Comparison of ENCODE assay signal across 9 mouse cellular contexts in genomic region chr2:157468130-157468796, GRCm38 (mm10). TPM values are rescaled to one million over a fixed set of nuclear protein-coding genes. Genes with fewer than 3 reads are reported as not detected.
DNase-seq lines count a peak whose midpoint lies in the region; ATAC-seq and TF ChIP-seq lines count a peak whose summit lies in the region.
"Had no signal": no experiment of that assay in that cellular context is flagged by ENCODE, and none has a peak within 500 bp of the region (broad histone marks: within the 10 kb centered on the region; RNA-seq: fewer than 3 reads in every experiment).

No protein-coding gene starts in this region.

- H3K27ac ChIP-seq in heart, postnatal 0 days (ENCODE audit: low read depth) = no peak overlapping the region
- H3K27ac ChIP-seq in lung, embryonic 14.5 days (ENCODE audit: low read depth) = 0 out of 2 replicates have a peak overlapping the region, but pooled peaks have one; percentile 30

- no peak for ATAC-seq in heart, postnatal 0 days (ENCODE audit: insufficient read depth, low read depth)
- ATAC-seq in lung, embryonic 14.5 days (ENCODE audit: insufficient read depth) = no peak

- H3K27me3 ChIP-seq in heart, postnatal 0 days (ENCODE audit: control insufficient read depth, insufficient read depth, low read length) = no peaks in the 10 kb centered on the region
- H3K27me3 ChIP-seq in lung, embryonic 14.5 days (ENCODE audit: insufficient read depth, low read length) = no peaks in the 10 kb centered on the region

- peaks cover 19% of the 10 kb centered on the region; the same call in 1 of the 2 replicates for H3K36me3 ChIP-seq in heart, postnatal 0 days (replicated peaks; ENCODE audit: control insufficient read depth, insufficient read depth, low read length)
- H3K36me3 ChIP-seq in lung, embryonic 14.5 days (ENCODE audit: insufficient read depth) = peaks cover 81% of the 10 kb centered on the region

- no peak overlapping the region for H3K9ac ChIP-seq in heart, postnatal 0 days (replicated peaks; ENCODE audit: low read depth, low read length)
- no peak overlapping the region for H3K9ac ChIP-seq in lung, embryonic 14.5 days

- intact Hi-C loops in left cerebral cortex, postnatal 36 days (cut with DNase I) = no loop called here

- 72% methylated on average over 8 of the region's 8 CpGs for WGBS in heart, postnatal 0 days
- WGBS in lung, embryonic 14.5 days = 58% methylated on average over 8 of the region's 8 CpGs

- TF ChIP-seq CTCF in heart, postnatal 0 days (IDR thresholded peaks at IDR 0.05; ENCODE audit: low read depth) = peak; percentile 24; the same call in 1 of the 2 replicates
- TF ChIP-seq CTCF in lung, embryonic 14.5 days (IDR thresholded peaks at IDR 0.05; ENCODE audit: low read depth) = peak; percentile 67

- no peaks in the 10 kb centered on the region for H3K9me3 ChIP-seq in heart, postnatal 0 days (replicated peaks; ENCODE audit: control insufficient read depth, low read length)
- H3K9me3 ChIP-seq in lung, embryonic 14.5 days (ENCODE audit: low read depth, low read length) = no peaks in the 10 kb centered on the region

- TF ChIP-seq EP300 in heart, postnatal 0 days (IDR thresholded peaks at IDR 0.05; ENCODE audit: low read depth) = no peak

- no peak overlapping the region for H3K4me3 ChIP-seq in heart, postnatal 0 days (ENCODE audit: low read depth, low read length)
- H3K4me3 ChIP-seq in lung, embryonic 14.5 days (ENCODE audit: low read depth, low read length) = no peak overlapping the region
- H3K4me3 ChIP-seq: myocyte had no signal

- H3K4me1 ChIP-seq in heart, postnatal 0 days (ENCODE audit: control insufficient read depth, insufficient read depth) = 0 out of 2 replicates have a peak, but pooled peaks cover 5% of the 10 kb centered on the region
- peaks cover 19% of the 10 kb centered on the region for H3K4me1 ChIP-seq in lung, embryonic 14.5 days (ENCODE audit: insufficient read depth)

- no peak overlapping the region for H3K4me2 ChIP-seq in heart, postnatal 0 days (ENCODE audit: low read depth, low read length)
- no peak overlapping the region for H3K4me2 ChIP-seq in lung, embryonic 14.5 days

- DNase-seq in heart, postnatal 0 days (ENCODE audit: low spot score) = no peak
- no peak for DNase-seq in heart, postnatal 4 days
- DNase-seq in A20 (ENCODE audit: low read depth, low spot score) (peak; percentile 47), NIH3T3 (ENCODE audit: low read depth) (peak; percentile 52)
- peak; percentile 34 for DNase-seq in lung, embryonic 14.5 days
- DNase-seq in embryo, embryonic 10 days (ENCODE audit: low spot score) = no peak
- DNase-seq in c-Kit-positive CD71-positive TER-119-positive erythroid progenitor cells, embryonic 14.5 days (ENCODE audit: low spot score) = no peak
- no peak for DNase-seq in left cerebral cortex, postnatal 36 days (ENCODE audit: low spot score in 2 of 2)

RNA-seq across cellular contexts. Expression of gene Src, which starts 50.0 kb away (rescaled TPM):
- total RNA-seq in heart, postnatal 0 days (2014; rRNA removed; ENCODE audit: low replicate concordance) = 14.2 and 15.5 TPM in 2 replicates
- 2.5 and 2.9 TPM in 2 replicates for polyA plus RNA-seq in heart, postnatal 0 days (2015; fragmentation: Nextera tagmentation; extraction: Ambion mirVana)
- 10 to 100 TPM; 11.8 to 13.7 TPM for total RNA-seq in heart, postnatal 4 days (2021)
- 16.4 and 18.9 TPM in 2 replicates for polyA plus RNA-seq in lung, embryonic 14.5 days (2014; fragmentation: Nextera tagmentation; extraction: Ambion mirVana)
- total RNA-seq in left cerebral cortex, postnatal 36 days (2021) = 100 to 1,000 TPM; 130 to 131 TPM

Comparison
In these comparisons a context has a peak if more than half of its experiments do, and no peak if none do; other contexts are left out.
1. DNase-seq: peak in A20 (single experiment), NIH3T3 (single experiment) and lung, embryonic 14.5 days (single experiment); none in heart, postnatal 0 days (single experiment), heart, postnatal 4 days (single experiment), embryo, embryonic 10 days (single experiment), c-Kit-positive CD71-positive TER-119-positive erythroid progenitor cells, embryonic 14.5 days (single experiment) and left cerebral cortex, postnatal 36 days (0 of 2).